Mouse (Mus musculus) monocyte, adult 2 months (primary cell): Measurements from ENCODE around the gene Cmtm6.
A peak's percentile ranks its signal among the peaks of the same experiment; 100 is the strongest.

ENCODE experiments used
- DNase-seq, 2 experiments: peaks; one replicate each; pipeline ENCODE4 v3.0.0; 2022; ENCODE audit warnings: low spot score in 2 of 2, low read depth in 1 of 2

The Cmtm6 gene

GRCm38 (mm10) chr9:114797329-114798004 lies 66.6 kb downstream of the Cmtm6 start:
- DNase-seq = peak; percentile 48 to 60

GRCm38 (mm10) chr9:114798845-114799244 lies 67.9 kb downstream of the Cmtm6 start:
- no peak for DNase-seq
